Mouse (Mus musculus) lung, postnatal 25 days (tissue): ENCODE results near the gene Mgarp.
A peak's percentile ranks its signal among the peaks of the same experiment; 100 is the strongest.
"Not testable (repeated sequence)": the region's sequence is repeated elsewhere in the genome, so short reads cannot be mapped to it uniquely, and the experiment has no call there.

Experiments
- DNase-seq: peaks from one replicate; pipeline ENCODE4 v3.0.0; 2022; ENCODE audit warnings: low spot score

The Mgarp gene

DNA sequence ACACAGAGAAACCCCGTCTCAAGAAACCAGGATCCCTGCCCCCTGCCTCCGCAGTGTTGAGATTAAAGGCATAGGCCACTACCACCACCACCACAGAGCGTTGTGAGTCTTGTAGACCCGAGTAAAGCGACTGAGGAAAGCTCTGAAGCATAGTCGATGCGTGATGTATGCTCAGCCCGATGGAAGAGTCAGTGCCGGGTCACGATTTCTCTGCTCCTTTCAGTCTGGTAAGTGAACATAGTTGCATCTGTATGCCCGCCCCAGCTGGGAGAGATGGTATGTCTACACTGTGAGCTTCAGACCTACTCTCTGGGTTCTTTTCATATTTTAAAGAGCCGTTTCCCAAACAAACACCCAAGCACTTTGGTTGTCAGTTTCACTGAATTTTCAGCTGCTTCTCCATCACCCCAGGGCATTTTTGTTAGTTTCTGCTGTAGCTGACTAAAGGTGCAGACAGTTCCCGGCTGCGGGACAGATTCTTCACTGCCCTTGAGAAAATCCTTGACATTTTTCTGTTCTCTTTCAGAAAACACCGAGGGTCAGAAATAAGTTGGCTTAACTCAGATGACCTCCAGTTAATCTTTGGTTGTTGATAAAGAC lies 1.3 kb upstream of the Mgarp start:
- DNase-seq = no peak

DNA sequence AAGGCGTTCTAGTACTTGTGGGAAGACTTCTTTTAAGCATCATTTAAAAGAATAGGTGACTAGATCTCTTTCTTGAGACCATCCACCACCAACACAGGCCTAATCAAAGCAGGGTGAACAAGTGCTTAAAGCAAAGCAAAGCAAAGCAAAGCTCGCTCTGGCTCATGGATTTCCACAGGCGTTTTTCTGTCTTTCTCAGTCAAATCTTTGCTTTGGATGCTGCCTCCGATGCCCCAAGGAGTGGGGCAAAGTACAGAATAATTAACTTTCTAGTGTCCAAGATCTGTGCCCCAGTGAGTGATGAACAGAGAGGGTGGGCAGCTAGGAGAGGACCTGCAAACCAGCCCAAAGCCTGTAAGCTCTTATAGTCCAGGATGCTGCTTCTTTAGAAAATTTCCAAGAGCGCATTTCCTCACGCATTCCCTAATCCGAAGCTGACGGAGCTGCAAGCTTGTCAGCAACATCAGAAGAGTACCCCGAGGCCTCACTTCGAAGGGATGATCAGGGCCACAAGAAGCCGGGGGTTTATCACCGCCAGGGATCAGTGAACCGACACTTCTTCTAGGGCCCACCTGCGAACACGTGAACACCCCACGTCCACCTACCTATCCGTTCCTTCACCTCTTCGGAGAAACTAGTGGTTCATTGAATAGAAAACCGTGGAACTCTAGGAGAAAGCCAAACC lies 935 bp downstream of the Mgarp start:
- DNase-seq = no peak

- no peak for DNase-seq
These were observed 1.7 kb downstream of the Mgarp start for GRCm38 (mm10) chr3:51394881-51395280.

- no peak for DNase-seq
These were observed 2.9 kb downstream of the Mgarp start for GRCm38 (mm10) chr3:51393651-51394050.

- not testable (repeated sequence) for DNase-seq
These were observed 3.5 kb downstream of the Mgarp start for GRCm38 (mm10) chr3:51393018-51393417.

DNA sequence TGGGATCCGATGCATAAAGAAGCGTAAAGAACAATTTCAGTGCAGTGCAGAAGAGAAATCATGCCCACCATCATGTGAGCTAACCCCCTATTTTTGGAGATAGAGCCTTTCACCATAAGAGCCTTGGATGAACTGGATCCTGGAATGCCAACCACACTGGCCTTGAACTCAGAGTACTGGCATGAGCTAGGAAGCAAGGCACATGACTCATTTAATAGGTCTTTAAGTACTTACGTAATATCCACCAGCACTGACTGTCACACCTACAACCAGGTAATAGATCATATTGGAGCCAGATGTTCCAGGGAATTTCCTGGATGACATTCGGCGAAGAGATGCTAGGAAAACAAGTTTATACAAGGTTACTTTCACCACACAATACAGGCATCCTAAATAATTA lies 4.9 kb downstream of the Mgarp start:
- no peak for DNase-seq

GRCm38 (mm10) chr3:51391095-51391494 lies 5.4 kb downstream of the Mgarp start:
- DNase-seq = no peak

- no peak for DNase-seq
These were observed 7.6 kb downstream of the Mgarp start for GRCm38 (mm10) chr3:51388904-51389303.

DNA sequence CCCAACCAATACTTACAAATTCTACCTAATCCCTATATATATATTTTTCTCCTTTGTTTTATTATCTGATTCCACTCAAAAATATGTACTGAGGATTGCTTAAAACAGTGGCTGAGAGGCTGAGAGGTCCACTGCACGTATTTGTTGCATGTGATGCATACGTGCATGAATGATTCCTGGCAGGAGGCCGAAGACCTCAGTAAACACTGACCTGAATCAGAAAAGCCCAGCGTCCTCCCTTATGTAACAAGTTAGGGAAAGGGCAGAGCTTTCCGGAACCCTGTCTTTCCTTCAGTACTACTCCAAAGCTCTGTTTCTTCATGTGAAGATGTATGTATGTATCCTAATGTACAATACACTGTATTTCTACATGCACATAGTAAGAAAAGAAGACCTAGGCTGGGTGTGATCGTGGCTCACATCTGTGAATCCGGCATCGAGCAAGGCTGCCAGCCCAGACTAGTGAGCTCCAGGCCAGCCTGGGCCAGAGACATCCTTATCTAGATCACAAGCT lies 8.6 kb downstream of the Mgarp start:
- no peak for DNase-seq

DNA sequence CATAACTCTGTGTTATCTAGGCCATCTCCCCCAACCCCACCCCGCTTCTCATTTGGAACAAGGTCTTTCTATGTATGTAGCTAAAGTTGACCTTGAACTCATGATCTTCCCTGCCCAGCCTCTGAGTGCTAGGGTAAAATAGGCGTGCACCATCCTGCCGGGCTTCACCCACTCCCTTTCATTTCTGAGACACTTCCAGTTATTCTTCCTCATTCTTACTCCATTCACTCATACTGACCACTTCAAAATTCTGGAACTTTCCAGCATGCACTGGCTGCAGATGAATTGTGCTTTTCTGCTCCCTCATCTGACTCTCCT lies 9.4 kb downstream of the Mgarp start:
- DNase-seq = no peak

DNA sequence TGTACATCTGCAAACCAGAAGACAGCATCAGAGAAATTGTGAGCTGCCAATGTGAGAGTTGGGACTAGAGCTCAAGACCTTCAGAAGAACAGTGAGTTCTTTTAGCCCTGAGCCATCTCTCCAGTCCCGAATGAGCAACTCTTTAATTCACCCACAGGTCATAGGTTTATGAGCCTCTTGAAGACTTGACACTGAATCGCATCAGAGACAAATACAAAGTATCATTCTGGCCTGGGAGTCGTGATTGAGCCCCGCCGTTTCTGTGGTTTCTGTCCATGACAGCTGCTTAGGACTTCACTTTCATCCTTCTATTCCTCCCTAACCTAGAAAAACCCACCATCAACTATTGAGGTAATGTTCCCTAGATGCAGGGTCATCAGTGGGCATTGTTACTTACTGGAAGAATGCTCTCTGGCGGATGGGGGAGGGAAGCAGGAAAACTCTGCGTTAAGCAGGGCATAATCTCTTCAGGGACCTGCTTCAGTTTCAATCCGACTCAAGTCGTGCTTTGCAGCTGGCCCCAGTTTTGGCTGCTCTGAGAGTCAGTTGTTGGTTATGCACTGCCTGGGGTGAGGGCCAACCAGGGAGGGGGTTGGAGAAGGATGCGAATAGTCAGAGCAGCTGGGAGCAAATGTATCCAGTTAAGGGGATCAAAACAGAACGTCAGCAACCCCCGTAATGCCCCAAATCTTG lies 10.0 kb downstream of the Mgarp start:
- DNase-seq = no peak

DNA sequence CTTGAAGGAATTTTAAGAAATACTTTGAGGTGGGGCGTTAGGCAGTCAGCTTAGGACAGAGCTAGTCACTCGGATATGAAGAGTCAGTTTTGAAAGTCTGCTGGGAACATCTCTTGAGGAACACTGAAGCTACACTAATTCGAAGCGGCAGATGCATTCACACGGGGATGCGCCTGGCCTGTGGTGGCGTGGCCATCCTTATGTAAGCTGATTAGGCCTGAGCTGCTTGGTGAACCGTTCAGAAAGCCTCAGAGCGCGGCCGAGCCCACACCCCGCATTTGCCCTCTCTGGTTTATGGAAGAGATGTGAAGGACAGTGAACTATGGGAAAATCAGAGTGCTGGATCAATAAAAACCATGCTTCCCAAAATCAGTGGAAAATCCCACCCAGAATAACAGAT lies 13.1 kb downstream of the Mgarp start:
- DNase-seq = no peak

DNA sequence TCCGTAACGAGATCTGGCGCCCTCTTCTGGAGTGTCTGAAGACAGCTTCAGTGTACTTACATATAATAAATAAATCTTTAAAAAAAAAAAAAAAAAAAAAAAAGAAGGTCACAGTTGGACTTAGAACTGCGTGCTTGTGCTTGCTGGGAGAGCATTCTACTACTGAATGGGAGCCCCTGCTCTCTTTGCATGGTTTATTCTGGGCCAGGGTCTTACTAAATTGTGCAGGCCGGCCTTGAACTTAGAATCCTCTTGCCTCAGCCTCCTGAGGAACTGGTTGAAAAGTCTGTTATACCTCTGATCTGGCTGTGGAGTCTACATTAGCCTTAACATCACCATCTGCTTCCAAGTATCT lies 15.9 kb downstream of the Mgarp start:
- DNase-seq = no peak

DNA sequence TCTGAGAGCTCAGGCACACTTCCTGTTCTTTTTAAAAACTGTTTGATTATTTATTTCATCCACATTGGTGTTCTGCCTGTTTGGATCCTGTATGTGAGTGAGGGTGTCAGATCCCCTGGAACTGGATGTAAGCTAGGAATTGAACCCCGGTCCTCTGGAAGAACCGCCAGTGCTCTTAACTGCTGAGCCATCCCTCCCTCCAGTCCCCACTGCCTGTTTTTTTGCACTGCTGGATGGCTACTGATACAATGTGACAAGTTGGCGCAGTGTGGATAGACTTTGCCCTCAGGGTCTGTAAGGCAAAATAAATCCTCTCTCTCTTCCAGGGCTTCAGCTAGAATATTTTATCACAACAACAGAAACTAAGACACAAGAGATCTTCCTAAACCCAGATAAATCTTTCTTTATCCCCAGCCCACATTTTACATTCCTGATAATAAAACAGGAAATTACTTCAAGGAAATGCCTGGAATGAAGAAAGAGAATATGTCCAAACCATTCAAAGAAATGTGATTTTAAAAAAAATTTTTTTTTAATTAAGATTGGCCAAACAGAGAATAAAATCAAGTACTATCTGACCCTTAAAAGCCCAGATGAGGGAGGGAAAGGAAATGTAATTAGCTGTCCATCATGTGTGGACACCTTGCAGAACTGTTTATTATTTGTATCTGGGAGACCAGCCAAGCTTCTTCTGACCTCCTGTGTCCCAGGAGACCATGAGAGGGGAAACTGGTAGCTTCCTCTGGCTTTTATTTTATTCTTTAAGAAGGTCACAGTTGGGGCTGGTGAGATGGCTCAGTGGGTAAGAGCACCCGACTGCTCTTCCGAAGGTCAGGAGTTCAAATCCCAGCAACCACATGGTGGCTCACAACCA lies 16.5 kb downstream of the Mgarp start:
- peak; percentile 48 for DNase-seq

DNA sequence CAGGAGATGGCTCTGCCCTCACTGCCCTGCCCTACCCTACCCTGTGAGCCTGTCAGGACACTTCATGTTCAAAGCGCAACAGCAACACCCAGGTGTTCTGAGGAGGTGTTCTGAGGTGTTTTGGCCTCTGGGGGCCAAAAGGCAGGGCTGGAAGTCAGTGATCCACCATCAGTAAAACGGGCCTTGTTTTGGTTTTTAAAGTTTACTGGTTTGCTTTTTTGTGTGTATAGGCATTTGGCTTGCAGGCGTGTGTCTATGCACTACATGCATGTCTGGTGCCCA lies 17.9 kb downstream of the Mgarp start:
- DNase-seq = no peak

DNA sequence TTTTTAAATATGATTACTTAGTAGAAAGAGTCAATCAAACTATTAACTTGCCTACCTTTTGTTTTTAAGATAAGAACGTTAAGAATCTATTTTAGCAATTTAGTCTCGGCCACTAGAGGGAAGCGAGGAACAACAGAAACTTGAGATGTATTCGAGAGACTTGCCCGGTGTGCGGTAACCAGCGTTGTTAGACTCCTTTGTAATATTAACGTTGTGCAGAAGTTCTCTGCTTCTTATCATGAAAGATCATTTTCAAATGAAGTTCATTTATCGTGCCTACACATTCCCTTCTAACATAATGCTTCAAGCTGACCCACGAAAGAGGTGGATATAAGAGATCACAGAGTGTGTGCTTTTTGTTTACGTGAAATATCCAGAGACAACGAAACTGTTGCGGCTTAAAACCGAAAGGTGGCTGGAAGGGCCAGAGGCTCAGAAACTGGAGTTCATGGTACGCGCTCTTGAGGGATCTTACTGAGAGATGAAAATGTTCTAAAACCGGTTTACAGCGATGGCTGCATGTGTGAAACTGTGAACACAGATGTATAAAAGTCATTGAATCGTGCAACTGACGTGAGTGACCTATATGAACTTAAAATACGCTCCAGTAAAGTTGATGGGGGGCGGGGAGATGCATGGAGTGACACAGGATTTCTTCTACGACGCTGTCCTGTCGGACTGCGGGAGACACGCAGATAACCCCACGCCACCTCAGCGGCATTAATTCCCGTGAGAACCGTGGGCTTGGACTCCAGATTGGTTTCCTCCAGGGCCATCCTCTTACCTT lies 18.5 kb downstream of the Mgarp start:
- DNase-seq = peak; percentile 63

- peak; percentile 61 for DNase-seq
These were observed 21.0 kb downstream of the Mgarp start for GRCm38 (mm10) chr3:51375307-51376265.

- DNase-seq = no peak
These were observed 23.0 kb downstream of the Mgarp start for GRCm38 (mm10) chr3:51373544-51373943.

GRCm38 (mm10) chr3:51372883-51373282 lies 23.7 kb downstream of the Mgarp start:
- peak; percentile 23 for DNase-seq

GRCm38 (mm10) chr3:51371826-51372225 lies 24.7 kb downstream of the Mgarp start:
- no peak for DNase-seq

DNA sequence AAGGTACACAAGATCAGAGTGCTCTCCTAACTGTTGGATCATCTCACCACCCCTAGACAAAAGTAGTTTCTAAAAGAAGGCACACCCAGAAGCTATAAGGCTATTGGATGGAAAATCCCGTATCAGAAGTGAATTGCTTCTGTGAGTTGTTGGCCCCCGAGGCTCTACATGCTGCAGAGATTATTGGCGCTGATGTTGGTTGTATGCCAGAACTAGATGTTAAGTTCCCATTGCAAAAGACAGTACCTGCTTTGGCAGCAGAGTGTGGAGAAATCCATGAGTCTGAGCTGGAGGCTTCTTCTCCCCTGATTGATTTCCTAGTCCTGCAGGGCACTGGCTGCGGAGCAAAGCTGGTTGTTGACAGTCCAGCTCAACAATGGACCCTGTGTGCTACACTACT lies 28.5 kb downstream of the Mgarp start:
- DNase-seq = no peak
